In the genomic region with DNA sequence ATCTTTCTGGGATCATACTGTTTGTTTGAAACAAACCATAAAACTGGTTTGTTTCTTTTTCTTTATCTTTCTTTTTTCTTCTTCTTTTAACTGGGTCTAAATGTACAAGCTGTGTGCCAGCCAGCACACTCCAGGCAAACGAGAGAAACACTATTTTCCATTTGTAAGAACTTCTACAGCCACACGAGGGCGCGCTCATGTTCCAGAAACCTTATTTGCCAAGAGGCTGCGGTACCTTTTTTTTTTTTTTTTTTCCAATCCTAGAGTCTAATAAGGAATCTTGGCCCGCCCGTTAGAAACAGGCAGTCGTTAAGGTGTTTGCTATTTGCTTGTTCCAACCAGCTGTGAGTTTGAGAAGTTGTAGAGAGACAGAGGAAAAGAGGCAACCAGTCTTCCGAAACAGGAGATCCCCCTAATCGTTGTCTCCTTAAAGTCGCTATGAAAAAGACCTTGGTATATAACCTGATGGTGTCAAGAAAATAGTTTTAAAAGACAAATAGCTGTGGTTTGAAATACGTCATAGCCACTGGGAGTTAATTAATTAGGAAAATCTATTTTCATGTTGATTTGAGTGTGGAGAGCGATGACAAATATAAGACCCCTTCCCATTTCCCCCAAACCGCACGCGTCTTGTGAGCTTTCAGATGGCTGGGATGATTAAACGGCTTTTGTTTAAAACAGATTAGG, we compare ENCODE assay signal across 9 mouse cellular contexts. TPM values are rescaled to one million over a fixed set of nuclear protein-coding genes. Genes with fewer than 3 reads are reported as not detected.
A peak's percentile ranks its signal among the peaks of the same experiment; 100 is the strongest.
DNase-seq lines count a peak whose midpoint lies in the region; ATAC-seq and TF ChIP-seq lines count a peak whose summit lies in the region.
"Had no signal": no experiment of that assay in that cellular context is flagged by ENCODE, and none has a peak within 500 bp of the region (broad histone marks: within the 10 kb centered on the region; RNA-seq: fewer than 3 reads in every experiment).

No protein-coding gene starts in this region.

- DNase-seq in heart, adult 11 months: peak; percentile 82
- no peak for DNase-seq in heart, postnatal 25 days (ENCODE audit: low spot score)
- DNase-seq in 416B (ENCODE audit: low read depth): peak; percentile 42
- peak; percentile 72 for DNase-seq in adrenal gland, postnatal 10 days
- DNase-seq in hindbrain, postnatal 0 days (ENCODE audit: low spot score): peak; percentile 79
- DNase-seq in ovary, postnatal 10 days (ENCODE audit: low spot score): no peak

- no peaks in the 10 kb centered on the region for H3K4me1 ChIP-seq in hindbrain, postnatal 0 days (ENCODE audit: insufficient read depth, low read length)
- H3K4me1 ChIP-seq in limb, embryonic 12.5 days (replicated peaks): peaks cover 41% of the 10 kb centered on the region
- peaks cover 4% of the 10 kb centered on the region; the same call in 1 of the 2 replicates for H3K4me1 ChIP-seq in neural tube, embryonic 14.5 days (ENCODE audit: control insufficient read depth, insufficient read depth, low read length)

- no peak overlapping the region for H3K4me2 ChIP-seq in hindbrain, postnatal 0 days (ENCODE audit: low read depth, low read length)
- H3K4me2 ChIP-seq in limb, embryonic 12.5 days: peak overlapping the region; percentile 92
- peak overlapping the region; percentile 44 for H3K4me2 ChIP-seq in neural tube, embryonic 14.5 days (ENCODE audit: low read depth, low read length)

- H3K27ac ChIP-seq in hindbrain, postnatal 0 days: no peak overlapping the region
- peak overlapping the region; percentile 92 for H3K27ac ChIP-seq in limb, embryonic 12.5 days
- H3K27ac ChIP-seq in neural tube, embryonic 14.5 days (ENCODE audit: low read depth, low read length): peak overlapping the region; percentile 76; the same call in 1 of the 2 replicates

- TF ChIP-seq CTCF in hindbrain, postnatal 0 days (IDR thresholded peaks at IDR 0.05; ENCODE audit: low read depth): peak; percentile 68

- peaks cover 2% of the 10 kb centered on the region; the same call in 1 of the 2 replicates for H3K9me3 ChIP-seq in hindbrain, postnatal 0 days (ENCODE audit: low read length)
- H3K9me3 ChIP-seq in limb, embryonic 12.5 days: no peaks in the 10 kb centered on the region
- H3K9me3 ChIP-seq in neural tube, embryonic 14.5 days (ENCODE audit: control insufficient read depth, low read length): no peaks in the 10 kb centered on the region

- no peak overlapping the region for H3K9ac ChIP-seq in hindbrain, postnatal 0 days (replicated peaks; ENCODE audit: low read length)
- peak overlapping the region; percentile 96 for H3K9ac ChIP-seq in limb, embryonic 12.5 days (replicated peaks)
- H3K9ac ChIP-seq in neural tube, embryonic 14.5 days (replicated peaks; ENCODE audit: low read depth, low read length): peak overlapping the region; percentile 58; the same call in 1 of the 2 replicates

- no peak for ATAC-seq in hindbrain, postnatal 0 days
- no peak for ATAC-seq in limb, embryonic 12.5 days (ENCODE audit: insufficient number of reproducible peaks, insufficient read depth, low FRiP score, low TSS enrichment, low read depth)
- no peak for ATAC-seq in neural tube, embryonic 14.5 days (ENCODE audit: low read depth)

- no peaks in the 10 kb centered on the region for H3K36me3 ChIP-seq in hindbrain, postnatal 0 days (ENCODE audit: insufficient read depth, low read length)
- peaks cover 13% of the 10 kb centered on the region; the same call in 1 of the 2 replicates for H3K36me3 ChIP-seq in limb, embryonic 12.5 days
- H3K36me3 ChIP-seq in neural tube, embryonic 14.5 days (ENCODE audit: control insufficient read depth, insufficient read depth, low read length): no peaks in the 10 kb centered on the region

- H3K4me3 ChIP-seq in hindbrain, postnatal 0 days (ENCODE audit: low read length): no peak overlapping the region
- H3K4me3 ChIP-seq in limb, embryonic 12.5 days (replicated peaks): peak overlapping the region; percentile 58
- peak overlapping the region; percentile 33 for H3K4me3 ChIP-seq in neural tube, embryonic 14.5 days (ENCODE audit: low read depth, low read length)

- 6% methylated on average over 17 of the region's 17 CpGs for WGBS in hindbrain, postnatal 0 days
- WGBS in limb, embryonic 12.5 days: 3% methylated on average over 17 of the region's 17 CpGs
- 4% methylated on average over 17 of the region's 17 CpGs for WGBS in neural tube, embryonic 14.5 days

- H3K27me3 ChIP-seq in hindbrain, postnatal 0 days (ENCODE audit: insufficient read depth, low read length): peaks cover 88% of the 10 kb centered on the region
- H3K27me3 ChIP-seq in limb, embryonic 12.5 days: peaks cover 48% of the 10 kb centered on the region
- peaks cover 37% of the 10 kb centered on the region for H3K27me3 ChIP-seq in neural tube, embryonic 14.5 days (ENCODE audit: control insufficient read depth, insufficient read depth, low read length)

- intact Hi-C loops in heart, postnatal 25 days (cut with DNase I): no loop called here

RNA-seq across cellular contexts. Expression of gene Hoxd10, which starts 5.3 kb away (rescaled TPM):
- not detected for total RNA-seq in heart, postnatal 25 days (2021)
- total RNA-seq in adrenal gland, postnatal 10 days (2021): under 1 TPM; 0.15 to 0.27 TPM
- not detected in 2 replicates for total RNA-seq in hindbrain, postnatal 0 days (2014; rRNA removed)
- not detected in 2 replicates for polyA plus RNA-seq in hindbrain, postnatal 0 days (2015; fragmentation: Nextera tagmentation; extraction: Ambion mirVana)
- polyA plus RNA-seq in limb, embryonic 12.5 days (2016; fragmentation: Nextera tagmentation; extraction: Ambion mirVana): 39.5 and 42.0 TPM in 2 replicates
- 55.4 and 90.2 TPM in 2 replicates for polyA plus RNA-seq in neural tube, embryonic 14.5 days (2014; fragmentation: Nextera tagmentation; extraction: Ambion mirVana)

RNA-seq across cellular contexts. Expression of gene Hoxd11, which starts 7.1 kb away (rescaled TPM):
- total RNA-seq in heart, postnatal 25 days (2021): not detected
- total RNA-seq in adrenal gland, postnatal 10 days (2021): not detected
- not detected in 2 replicates for total RNA-seq in hindbrain, postnatal 0 days (2014; rRNA removed)
- polyA plus RNA-seq in hindbrain, postnatal 0 days (2015; fragmentation: Nextera tagmentation; extraction: Ambion mirVana): not detected in 2 replicates
- polyA plus RNA-seq in limb, embryonic 12.5 days (2016; fragmentation: Nextera tagmentation; extraction: Ambion mirVana): 55.4 and 62.0 TPM in 2 replicates
- 0.09 TPM in 1 of 2 replicates, not detected in the other for polyA plus RNA-seq in neural tube, embryonic 14.5 days (2014; fragmentation: Nextera tagmentation; extraction: Ambion mirVana)
- total RNA-seq: heart, postnatal 36 days had no signal

RNA-seq across cellular contexts. Expression of gene Hoxd9, which starts 11.1 kb away (rescaled TPM):
- total RNA-seq in heart, postnatal 25 days (2021): under 1 TPM; 0.39 to 0.52 TPM
- 1 to 10 TPM; 4.6 TPM for total RNA-seq in adrenal gland, postnatal 10 days (2021)
- total RNA-seq in hindbrain, postnatal 0 days (2014; rRNA removed): not detected in 2 replicates
- not detected in 2 replicates for polyA plus RNA-seq in hindbrain, postnatal 0 days (2015; fragmentation: Nextera tagmentation; extraction: Ambion mirVana)
- polyA plus RNA-seq in limb, embryonic 12.5 days (2016; fragmentation: Nextera tagmentation; extraction: Ambion mirVana): 17.8 and 19.2 TPM in 2 replicates
- polyA plus RNA-seq in neural tube, embryonic 14.5 days (2014; fragmentation: Nextera tagmentation; extraction: Ambion mirVana): 20.9 and 37.4 TPM in 2 replicates

RNA-seq across cellular contexts. Expression of gene Hoxd12, which starts 11.6 kb away (rescaled TPM):
- not detected for total RNA-seq in heart, postnatal 25 days (2021)
- not detected for total RNA-seq in adrenal gland, postnatal 10 days (2021)
- total RNA-seq in hindbrain, postnatal 0 days (2014; rRNA removed): not detected in 2 replicates
- polyA plus RNA-seq in hindbrain, postnatal 0 days (2015; fragmentation: Nextera tagmentation; extraction: Ambion mirVana): not detected in 2 replicates
- 113 and 130 TPM in 2 replicates for polyA plus RNA-seq in limb, embryonic 12.5 days (2016; fragmentation: Nextera tagmentation; extraction: Ambion mirVana)
- not detected in 2 replicates for polyA plus RNA-seq in neural tube, embryonic 14.5 days (2014; fragmentation: Nextera tagmentation; extraction: Ambion mirVana)
- total RNA-seq: heart, postnatal 36 days had no signal

RNA-seq across cellular contexts. Expression of gene Hoxd8, which starts 18.0 kb away (rescaled TPM):
- 1 to 10 TPM; 1.0 to 1.2 TPM for total RNA-seq in heart, postnatal 25 days (2021)
- 10 to 100 TPM; 25.0 to 26.2 TPM for total RNA-seq in adrenal gland, postnatal 10 days (2021)
- total RNA-seq in hindbrain, postnatal 0 days (2014; rRNA removed): 0.37 and 9.2 TPM in 2 replicates
- 0.21 TPM in 1 of 2 replicates, not detected in the other for polyA plus RNA-seq in hindbrain, postnatal 0 days (2015; fragmentation: Nextera tagmentation; extraction: Ambion mirVana)
- 7.5 and 7.8 TPM in 2 replicates for polyA plus RNA-seq in limb, embryonic 12.5 days (2016; fragmentation: Nextera tagmentation; extraction: Ambion mirVana)
- 19.9 and 23.6 TPM in 2 replicates for polyA plus RNA-seq in neural tube, embryonic 14.5 days (2014; fragmentation: Nextera tagmentation; extraction: Ambion mirVana)

Comparison
In these comparisons a context has a peak if more than half of its experiments do, and no peak if none do; other contexts are left out.
1. DNase-seq: peak in heart, adult 11 months (single experiment), 416B (single experiment), adrenal gland, postnatal 10 days (single experiment) and hindbrain, postnatal 0 days (single experiment); none in heart, postnatal 25 days (single experiment) and ovary, postnatal 10 days (single experiment).